Comparison of ENCODE assay signal across 23 mouse cellular contexts in the genomic region with DNA sequence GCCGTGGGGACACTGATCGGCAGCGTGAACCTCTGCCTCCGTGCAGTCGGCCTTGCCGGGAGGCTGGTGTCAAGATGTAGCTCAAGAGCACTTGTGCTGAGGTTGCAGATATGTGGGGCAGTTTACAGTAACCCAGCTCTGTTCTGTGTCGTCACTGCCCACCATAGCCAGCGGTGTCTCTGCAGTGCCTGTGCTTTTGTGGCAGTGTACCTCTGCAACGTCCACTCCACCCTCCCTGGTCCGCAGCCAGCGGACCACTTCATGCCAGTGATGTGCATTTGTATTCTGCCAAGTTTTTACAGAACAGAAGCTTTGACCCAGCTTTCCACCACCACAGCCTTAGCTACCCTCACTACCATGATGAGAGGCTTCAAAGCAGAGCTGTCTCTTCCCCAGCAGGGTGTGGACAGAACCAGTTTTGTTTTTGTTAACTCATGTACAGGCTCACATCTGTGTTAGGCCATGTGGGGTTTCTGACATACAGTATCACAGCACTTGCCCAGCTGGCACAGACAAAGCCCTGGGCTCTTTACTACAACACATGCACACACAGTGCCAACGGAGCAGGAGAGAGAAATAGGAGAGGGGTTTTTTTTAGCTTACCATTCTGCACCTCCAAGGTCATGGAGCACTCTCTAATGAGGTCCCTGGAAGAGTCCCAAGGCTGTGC.
A peak's percentile ranks its signal among the peaks of the same experiment; 100 is the strongest.
DNase-seq lines count a peak whose midpoint lies in the region; ATAC-seq and TF ChIP-seq lines count a peak whose summit lies in the region.
"Had no signal": no experiment of that assay in that cellular context is flagged by ENCODE, and none has a peak within 500 bp of the region (broad histone marks: within the 10 kb centered on the region; RNA-seq: fewer than 3 reads in every experiment).

No protein-coding gene starts in this region.

- peak; percentile 48 for ATAC-seq in forebrain, postnatal 0 days
- no peak for ATAC-seq in forebrain, embryonic 13.5 days
- no peak for ATAC-seq in hindbrain, embryonic 13.5 days (ENCODE audit: low FRiP score)
- no peak for ATAC-seq in hindbrain, embryonic 12.5 days (ENCODE audit: low FRiP score)
- no peak for ATAC-seq in midbrain, postnatal 0 days (ENCODE audit: low FRiP score)
- ATAC-seq in midbrain, embryonic 15.5 days (replicated peaks): no peak

- H3K4me3 ChIP-seq in forebrain, postnatal 0 days (ENCODE audit: low read depth, low read length): no peak overlapping the region
- no peak overlapping the region for H3K4me3 ChIP-seq in forebrain, embryonic 13.5 days
- no peak overlapping the region for H3K4me3 ChIP-seq in hindbrain, embryonic 13.5 days
- H3K4me3 ChIP-seq in hindbrain, embryonic 12.5 days: no peak overlapping the region
- H3K4me3 ChIP-seq in midbrain, postnatal 0 days (ENCODE audit: low read depth, low read length): no peak overlapping the region
- no peak overlapping the region for H3K4me3 ChIP-seq in midbrain, embryonic 15.5 days
- no peak overlapping the region for H3K4me3 ChIP-seq in macrophage (ENCODE audit: inconsistent target)
- H3K4me3 ChIP-seq: embryonic facial prominence, embryonic 15.5 days; heart, embryonic 10.5 days; limb, embryonic 15.5 days had no signal

- no peak for DNase-seq in forebrain, postnatal 0 days
- peak; percentile 43 for DNase-seq in midbrain, postnatal 0 days (ENCODE audit: low spot score)
- DNase-seq: adrenal gland, postnatal 36 days; cerebellum, adult 11 months; cerebellum, adult 9-11 months; gastrocnemius, postnatal 25 days; kidney, adult 2 months; layer of hippocampus, adult 9-11 months; lung, embryonic 14.5 days; lung, postnatal 4 days; right cerebral cortex, adult 18-20 months; right cerebral cortex, postnatal 4 days; thymus, postnatal 25 days had no signal

- WGBS in forebrain, postnatal 0 days: 70% methylated on average over 12 of the region's 12 CpGs
- 88% methylated on average over 12 of the region's 12 CpGs for WGBS in forebrain, embryonic 13.5 days
- WGBS in hindbrain, embryonic 13.5 days: 84% methylated on average over 12 of the region's 12 CpGs
- WGBS in hindbrain, embryonic 12.5 days: 91% methylated on average over 12 of the region's 12 CpGs
- 83% methylated on average over 12 of the region's 12 CpGs for WGBS in midbrain, postnatal 0 days
- whole genome bisulfite sequencing in midbrain, embryonic 15.5 days: 86% methylated on average over 12 of the region's 12 CpGs
- 97% methylated on average over 12 of the region's 12 CpGs for WGBS in macrophage (ENCODE audit: missing documents)

- no peak overlapping the region for H3K27ac ChIP-seq in forebrain, postnatal 0 days (ENCODE audit: low read depth, low read length)
- no peak overlapping the region for H3K27ac ChIP-seq in forebrain, embryonic 13.5 days
- peak overlapping the region; percentile 91; the same call in 1 of the 2 replicates for H3K27ac ChIP-seq in hindbrain, embryonic 13.5 days
- H3K27ac ChIP-seq in hindbrain, embryonic 12.5 days: no peak overlapping the region
- no peak overlapping the region; the same call in 1 of the 2 replicates for H3K27ac ChIP-seq in midbrain, postnatal 0 days (ENCODE audit: low read depth, low read length)
- no peak overlapping the region for H3K27ac ChIP-seq in midbrain, embryonic 15.5 days
- H3K27ac ChIP-seq in macrophage: peak overlapping the region; percentile 47
- H3K27ac ChIP-seq: embryonic facial prominence, embryonic 15.5 days; heart, embryonic 10.5 days; kidney, postnatal 0 days; limb, embryonic 15.5 days; liver, embryonic 14.5 days had no signal

- H3K27me3 ChIP-seq in forebrain, postnatal 0 days (ENCODE audit: insufficient read depth, low read length): no peaks in the 10 kb centered on the region
- H3K27me3 ChIP-seq in forebrain, embryonic 13.5 days: no peaks in the 10 kb centered on the region
- H3K27me3 ChIP-seq in hindbrain, embryonic 13.5 days: no peaks in the 10 kb centered on the region
- no peaks in the 10 kb centered on the region for H3K27me3 ChIP-seq in hindbrain, embryonic 12.5 days
- H3K27me3 ChIP-seq in midbrain, postnatal 0 days (ENCODE audit: insufficient read depth, low read length): no peaks in the 10 kb centered on the region
- H3K27me3 ChIP-seq in midbrain, embryonic 15.5 days (replicated peaks): no peaks in the 10 kb centered on the region
- H3K27me3 ChIP-seq: embryonic facial prominence, embryonic 15.5 days; limb, embryonic 15.5 days had no signal

- H3K9me3 ChIP-seq in forebrain, postnatal 0 days (ENCODE audit: low read length): no peaks in the 10 kb centered on the region
- H3K9me3 ChIP-seq in forebrain, embryonic 13.5 days (replicated peaks): no peaks in the 10 kb centered on the region
- H3K9me3 ChIP-seq in hindbrain, embryonic 13.5 days: no peaks in the 10 kb centered on the region
- H3K9me3 ChIP-seq in hindbrain, embryonic 12.5 days (replicated peaks): no peaks in the 10 kb centered on the region
- H3K9me3 ChIP-seq in midbrain, postnatal 0 days (ENCODE audit: low read length): no peaks in the 10 kb centered on the region
- no peaks in the 10 kb centered on the region for H3K9me3 ChIP-seq in midbrain, embryonic 15.5 days
- H3K9me3 ChIP-seq: embryonic facial prominence, embryonic 15.5 days; heart, embryonic 10.5 days; limb, embryonic 15.5 days had no signal

- TF ChIP-seq CTCF in forebrain, postnatal 0 days (IDR thresholded peaks at IDR 0.05; ENCODE audit: low read depth): no peak
- no peak for TF ChIP-seq CTCF in midbrain, postnatal 0 days (IDR thresholded peaks at IDR 0.05)

- no peaks in the 10 kb centered on the region for H3K4me1 ChIP-seq in forebrain, postnatal 0 days (ENCODE audit: insufficient read depth)
- H3K4me1 ChIP-seq in forebrain, embryonic 13.5 days: peaks cover 39% of the 10 kb centered on the region
- peaks cover 57% of the 10 kb centered on the region for H3K4me1 ChIP-seq in hindbrain, embryonic 13.5 days (replicated peaks)
- H3K4me1 ChIP-seq in hindbrain, embryonic 12.5 days: peaks cover 32% of the 10 kb centered on the region
- H3K4me1 ChIP-seq in midbrain, postnatal 0 days (ENCODE audit: insufficient read depth, low read length): peaks cover 15% of the 10 kb centered on the region; the same call in 1 of the 2 replicates
- peaks cover 27% of the 10 kb centered on the region for H3K4me1 ChIP-seq in midbrain, embryonic 15.5 days
- H3K4me1 ChIP-seq: limb, embryonic 15.5 days had no signal

- H3K36me3 ChIP-seq in forebrain, postnatal 0 days (ENCODE audit: insufficient read depth): no peaks in the 10 kb centered on the region
- H3K36me3 ChIP-seq in forebrain, embryonic 13.5 days (ENCODE audit: poor library complexity, severe bottlenecking): peaks cover 9% of the 10 kb centered on the region; the same call in 1 of the 2 replicates
- no peaks in the 10 kb centered on the region for H3K36me3 ChIP-seq in hindbrain, embryonic 13.5 days
- no peaks in the 10 kb centered on the region for H3K36me3 ChIP-seq in hindbrain, embryonic 12.5 days
- H3K36me3 ChIP-seq in midbrain, postnatal 0 days (ENCODE audit: insufficient read depth, low read length): no peaks in the 10 kb centered on the region
- H3K36me3 ChIP-seq in midbrain, embryonic 15.5 days (replicated peaks): no peaks in the 10 kb centered on the region
- H3K36me3 ChIP-seq in macrophage (ENCODE audit: inconsistent target): no peaks in the 10 kb centered on the region

- no peaks in the 10 kb centered on the region for H3K79me2 ChIP-seq in macrophage (ENCODE audit: inconsistent target)

- no peak overlapping the region for H3K4me2 ChIP-seq in forebrain, postnatal 0 days (ENCODE audit: low read depth)
- no peak overlapping the region for H3K4me2 ChIP-seq in forebrain, embryonic 13.5 days
- no peak overlapping the region for H3K4me2 ChIP-seq in hindbrain, embryonic 13.5 days
- no peak overlapping the region for H3K4me2 ChIP-seq in hindbrain, embryonic 12.5 days (replicated peaks)
- no peak overlapping the region for H3K4me2 ChIP-seq in midbrain, postnatal 0 days (ENCODE audit: low read depth, low read length, poor library complexity, severe bottlenecking)
- H3K4me2 ChIP-seq in midbrain, embryonic 15.5 days: no peak overlapping the region
- H3K4me2 ChIP-seq: embryonic facial prominence, embryonic 15.5 days; limb, embryonic 15.5 days; lung, embryonic 14.5 days had no signal

- H3K9ac ChIP-seq in forebrain, postnatal 0 days: no peak overlapping the region
- no peak overlapping the region for H3K9ac ChIP-seq in forebrain, embryonic 13.5 days
- H3K9ac ChIP-seq in hindbrain, embryonic 13.5 days: no peak overlapping the region
- no peak overlapping the region for H3K9ac ChIP-seq in hindbrain, embryonic 12.5 days
- no peak overlapping the region for H3K9ac ChIP-seq in midbrain, postnatal 0 days (replicated peaks; ENCODE audit: low read length, poor library complexity, severe bottlenecking)
- no peak overlapping the region for H3K9ac ChIP-seq in midbrain, embryonic 15.5 days
- H3K9ac ChIP-seq: embryonic facial prominence, embryonic 15.5 days; limb, embryonic 15.5 days; liver, embryonic 14.5 days; lung, embryonic 14.5 days had no signal

Comparison
In these comparisons a context has a peak if more than half of its experiments do, and no peak if none do; other contexts are left out.
1. H3K27ac ChIP-seq: peak in hindbrain, embryonic 13.5 days (single experiment) and macrophage (single experiment); none in forebrain, postnatal 0 days (single experiment), forebrain, embryonic 13.5 days (single experiment), hindbrain, embryonic 12.5 days (single experiment), midbrain, postnatal 0 days (single experiment) and midbrain, embryonic 15.5 days (single experiment).